Mouse (Mus musculus): Measurements from ENCODE around the gene Flt3l. TPM values are rescaled to one million over a fixed set of nuclear protein-coding genes. Genes with fewer than 3 reads are reported as not detected.

Gene Flt3l
- polyA plus RNA-seq, 1 experiment from 2014 or later, result 1.3 TPM

DNA sequence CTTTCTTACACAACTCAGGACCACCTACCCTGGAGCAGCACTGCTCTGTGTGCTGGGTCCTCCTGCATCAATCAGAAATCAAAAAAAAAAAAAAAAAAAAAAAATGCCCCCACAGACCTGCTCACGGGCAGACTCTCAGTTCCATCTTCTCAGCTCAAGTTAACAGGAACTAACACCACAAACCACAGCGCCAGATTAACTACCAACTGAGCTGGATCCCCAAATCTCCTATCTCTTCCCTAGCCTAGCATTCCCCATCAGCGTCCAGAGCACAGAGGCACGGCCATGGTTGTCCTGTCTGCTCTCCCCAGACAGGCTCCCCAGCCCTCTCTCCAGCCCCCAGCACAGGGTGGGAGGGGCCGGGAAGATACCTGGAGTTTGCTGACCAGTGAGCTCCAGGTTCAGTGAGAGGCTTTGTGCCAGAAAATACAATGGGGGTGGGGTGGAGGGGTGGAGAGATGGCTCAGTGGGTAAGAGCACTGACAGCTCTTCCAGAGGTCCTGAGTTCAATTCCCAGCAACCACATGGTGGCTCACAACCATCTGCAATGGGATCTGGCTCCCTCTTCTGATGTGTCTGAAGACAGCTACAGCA lies 29.1 kb downstream of the Flt3l start:
- no peaks in the 10 kb centered on the region for H3K36me3 ChIP-seq (ENCODE audit: control insufficient read depth, insufficient read depth, low read length)
- H3K9ac ChIP-seq (ENCODE audit: low read length), result no peak overlapping the region
- no peaks in the 10 kb centered on the region for H3K9me3 ChIP-seq (replicated peaks; ENCODE audit: control insufficient read depth, low read length)
- no peak for DNase-seq (ENCODE audit: low spot score)
- no peak overlapping the region for H3K27ac ChIP-seq (ENCODE audit: low read depth, low read length)
- H3K4me3 ChIP-seq (ENCODE audit: low read depth, low read length), result no peak overlapping the region
- H3K27me3 ChIP-seq (replicated peaks; ENCODE audit: control insufficient read depth, insufficient read depth, low read length), result no peaks in the 10 kb centered on the region
- H3K4me2 ChIP-seq (ENCODE audit: low read length), result no peak overlapping the region
- WGBS, result 52% methylated on average over 5 of the region's 5 CpGs
- ATAC-seq, result no peak
- no peaks in the 10 kb centered on the region for H3K4me1 ChIP-seq (ENCODE audit: control insufficient read depth, insufficient read depth, low read length)

DNA sequence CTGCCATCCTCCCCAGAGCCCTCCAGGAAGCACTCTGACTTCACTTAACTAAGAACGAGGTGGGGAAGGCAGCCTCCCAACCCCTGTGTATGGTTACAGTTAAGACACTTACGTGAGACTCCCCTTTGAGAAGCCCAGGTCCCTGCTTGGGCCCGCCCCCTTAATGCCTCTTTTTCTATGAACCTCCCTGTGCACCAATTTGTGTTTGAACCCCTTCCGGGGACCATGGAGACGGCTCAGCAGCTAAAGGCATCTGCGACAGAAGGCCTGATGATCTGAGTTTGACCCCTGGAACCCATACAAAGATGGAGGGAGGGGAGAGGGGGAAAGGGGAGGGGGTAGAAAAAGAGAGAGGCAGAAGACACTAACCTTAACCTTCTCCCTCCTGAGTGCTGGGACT lies 29.8 kb downstream of the Flt3l start:
- no peak overlapping the region for H3K4me2 ChIP-seq (ENCODE audit: low read length)
- no peaks in the 10 kb centered on the region for H3K9me3 ChIP-seq (replicated peaks; ENCODE audit: control insufficient read depth, low read length)
- WGBS, result 28% methylated on average over 6 of the region's 6 CpGs
- no peaks in the 10 kb centered on the region for H3K27me3 ChIP-seq (replicated peaks; ENCODE audit: control insufficient read depth, insufficient read depth, low read length)
- ATAC-seq (no peak), DNase-seq (ENCODE audit: low spot score) (no peak)
- no peak overlapping the region for H3K27ac ChIP-seq (ENCODE audit: low read depth, low read length)
- no peaks in the 10 kb centered on the region for H3K4me1 ChIP-seq (ENCODE audit: control insufficient read depth, insufficient read depth, low read length)
- no peak overlapping the region for H3K4me3 ChIP-seq (ENCODE audit: low read depth, low read length)
- H3K36me3 ChIP-seq (ENCODE audit: control insufficient read depth, insufficient read depth, low read length), result no peaks in the 10 kb centered on the region
- no peak overlapping the region for H3K9ac ChIP-seq (ENCODE audit: low read length)

DNA sequence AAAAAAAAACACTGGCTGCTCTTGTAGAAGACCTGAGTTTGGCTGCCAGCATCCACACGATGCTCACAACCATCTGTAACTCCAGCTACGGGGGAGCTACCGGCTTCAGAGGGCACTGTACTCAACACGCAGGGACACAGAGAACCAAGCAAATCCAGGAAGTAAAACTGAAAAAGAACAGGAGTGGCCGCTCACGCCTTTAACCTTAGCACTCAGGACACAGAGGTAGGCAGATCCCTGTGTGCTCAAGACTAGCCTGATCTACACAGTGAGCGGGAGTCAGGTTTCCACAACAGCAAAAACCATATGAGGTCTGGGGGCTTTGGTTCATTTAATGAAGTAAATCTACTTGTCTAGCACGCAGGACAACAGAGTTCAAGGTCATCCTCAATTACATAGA lies 30.7 kb downstream of the Flt3l start:
- DNase-seq (ENCODE audit: low spot score) (no peak), ATAC-seq (no peak)

DNA sequence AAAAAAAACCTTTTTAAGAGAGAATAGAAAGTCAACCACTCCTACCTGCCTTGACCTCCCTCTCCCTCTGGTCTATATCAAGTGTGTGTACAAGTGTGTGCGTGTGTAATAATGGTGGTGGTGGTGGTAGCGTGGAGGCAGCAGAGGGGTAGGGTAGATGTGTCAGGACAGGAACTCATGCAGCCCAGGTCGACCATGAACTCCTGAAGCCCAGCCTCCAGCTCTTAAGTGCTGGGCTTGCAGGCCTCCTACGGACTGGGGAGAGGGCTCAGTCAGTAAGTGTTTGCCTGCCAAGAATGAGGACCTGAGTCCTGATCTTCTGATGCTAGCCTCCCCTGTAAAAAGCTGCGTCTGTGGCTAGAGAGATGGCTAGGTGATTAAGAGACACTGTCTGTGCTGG lies 31.3 kb downstream of the Flt3l start:
- WGBS, result 84% methylated on average over 5 of the region's 5 CpGs
- Histone ChIP-seq H3K9ac (ENCODE audit: low read length) (no peak overlapping the region), H3K36me3 (ENCODE audit: control insufficient read depth, insufficient read depth, low read length) (no peaks in the 10 kb centered on the region), H3K27ac (ENCODE audit: low read depth, low read length) (no peak overlapping the region), H3K27me3 (replicated peaks; ENCODE audit: control insufficient read depth, insufficient read depth, low read length) (no peaks in the 10 kb centered on the region), H3K4me3 (ENCODE audit: low read depth, low read length) (no peak overlapping the region), H3K4me2 (ENCODE audit: low read length) (no peak overlapping the region), H3K4me1 (ENCODE audit: control insufficient read depth, insufficient read depth, low read length) (no peaks in the 10 kb centered on the region), H3K9me3 (replicated peaks; ENCODE audit: control insufficient read depth, low read length) (no peaks in the 10 kb centered on the region)
- ATAC-seq (no peak), DNase-seq (ENCODE audit: low spot score) (no peak)

More for the DNA sequence above, 30.7 kb downstream of the Flt3l start:
- H3K4me1 ChIP-seq (ENCODE audit: control insufficient read depth, insufficient read depth, low read length), result no peaks in the 10 kb centered on the region
- 81% methylated on average over 8 of the region's 8 CpGs for WGBS
- H3K4me2 ChIP-seq (ENCODE audit: low read length), result no peak overlapping the region
- no peak overlapping the region for H3K9ac ChIP-seq (ENCODE audit: low read length)
- no peaks in the 10 kb centered on the region for H3K36me3 ChIP-seq (ENCODE audit: control insufficient read depth, insufficient read depth, low read length)
- no peak overlapping the region for H3K4me3 ChIP-seq (ENCODE audit: low read depth, low read length)
- no peaks in the 10 kb centered on the region for H3K9me3 ChIP-seq (replicated peaks; ENCODE audit: control insufficient read depth, low read length)
- H3K27ac ChIP-seq (ENCODE audit: low read depth, low read length), result no peak overlapping the region
- no peaks in the 10 kb centered on the region for H3K27me3 ChIP-seq (replicated peaks; ENCODE audit: control insufficient read depth, insufficient read depth, low read length)

DNA sequence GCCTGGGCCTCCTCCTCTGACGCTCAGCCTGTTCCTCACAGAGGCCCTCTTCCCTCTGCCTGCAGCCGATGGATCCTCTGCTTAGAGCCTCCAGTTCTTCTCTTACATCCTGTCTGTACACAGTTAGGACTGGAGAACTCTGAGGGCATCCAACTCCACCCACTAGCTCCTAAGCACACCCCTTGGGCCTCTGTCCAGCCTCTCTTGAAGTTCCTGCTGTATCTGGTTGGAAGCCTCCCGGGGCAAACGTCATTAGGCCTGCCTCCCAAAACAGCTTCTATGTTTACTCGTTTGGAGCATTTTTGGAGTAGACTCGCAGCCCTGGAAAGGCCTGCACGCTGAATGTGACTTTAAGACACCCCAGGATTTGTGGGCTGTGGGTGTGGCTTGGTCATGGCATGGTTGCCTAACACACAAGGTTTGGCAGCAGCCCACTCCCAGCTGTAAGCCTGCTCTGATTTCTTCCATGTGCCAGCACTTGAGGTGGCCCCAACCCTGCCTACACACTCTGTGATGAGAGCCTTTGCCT lies 32.5 kb downstream of the Flt3l start, which contains the start of gene Fcgrt:
Gene Fcgrt, minus strand, starts transcription at position 200 of the 529 bp plus-strand sequence.
- no peak within 1 kb of the TSS for H3K4me2 ChIP-seq (ENCODE audit: low read length)
- H3K27ac ChIP-seq (ENCODE audit: low read depth, low read length), result no peak within 1 kb of the TSS

DNA sequence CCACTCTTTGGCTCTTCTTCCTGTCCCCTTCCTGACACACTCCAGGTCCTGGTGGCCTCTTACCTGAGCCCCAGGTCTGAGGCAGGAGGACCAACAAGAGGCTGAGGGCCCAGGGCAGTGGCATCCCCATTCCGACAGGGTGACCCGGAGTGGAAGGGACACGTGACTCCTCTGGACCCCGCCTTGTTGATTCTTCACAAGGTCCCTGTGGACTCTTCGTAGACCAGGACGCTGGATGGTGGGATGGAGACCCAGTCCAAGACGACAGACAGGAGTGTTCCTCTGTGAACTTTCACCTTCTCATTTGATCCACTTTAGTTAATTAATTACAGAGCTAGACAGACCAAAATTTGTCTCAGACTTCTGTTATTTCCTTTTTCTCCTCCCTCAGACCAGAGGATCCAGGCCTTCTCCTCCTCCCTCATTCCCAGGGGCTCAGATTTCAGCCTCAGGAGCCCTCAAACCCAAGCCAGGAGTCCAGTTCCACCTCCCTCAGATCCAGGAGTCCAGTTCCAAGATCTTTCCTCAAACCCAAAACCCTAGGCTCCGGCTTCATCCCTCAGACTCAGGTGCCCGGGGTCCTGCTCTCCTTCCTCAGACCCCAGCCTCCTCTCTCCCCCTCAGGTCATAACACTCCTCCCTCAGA lies 33.2 kb downstream of the Flt3l start:
- DNase-seq (ENCODE audit: low spot score) (no peak), ATAC-seq (no peak)
- Histone ChIP-seq H3K4me3 (ENCODE audit: low read depth, low read length) (no peak overlapping the region), H3K4me1 (ENCODE audit: control insufficient read depth, insufficient read depth, low read length) (no peaks in the 10 kb centered on the region), H3K27me3 (replicated peaks; ENCODE audit: control insufficient read depth, insufficient read depth, low read length) (no peaks in the 10 kb centered on the region), H3K27ac (ENCODE audit: low read depth, low read length) (no peak overlapping the region), H3K36me3 (ENCODE audit: control insufficient read depth, insufficient read depth, low read length) (no peaks in the 10 kb centered on the region), H3K9me3 (replicated peaks; ENCODE audit: control insufficient read depth, low read length) (no peaks in the 10 kb centered on the region), H3K4me2 (ENCODE audit: low read length) (no peak overlapping the region), H3K9ac (ENCODE audit: low read length) (no peak overlapping the region)
- WGBS, result 85% methylated on average over 9 of the region's 9 CpGs

More for the DNA sequence above, 32.5 kb downstream of the Flt3l start, which contains the start of gene Fcgrt:
- DNase-seq (ENCODE audit: low spot score) (no peak), ATAC-seq (no peak)
- Histone ChIP-seq H3K4me3 (ENCODE audit: low read depth, low read length) (no peak within 1 kb of the TSS), H3K9me3 (replicated peaks; ENCODE audit: control insufficient read depth, low read length) (no peaks in the 10 kb centered on the region), H3K4me1 (ENCODE audit: control insufficient read depth, insufficient read depth, low read length) (no peaks in the 10 kb centered on the region), H3K36me3 (ENCODE audit: control insufficient read depth, insufficient read depth, low read length) (no peaks in the 10 kb centered on the region), H3K27me3 (replicated peaks; ENCODE audit: control insufficient read depth, insufficient read depth, low read length) (no peaks in the 10 kb centered on the region), H3K9ac (ENCODE audit: low read length) (no peak within 1 kb of the TSS)
- 79% methylated on average over 7 of the region's 7 CpGs for WGBS

DNA sequence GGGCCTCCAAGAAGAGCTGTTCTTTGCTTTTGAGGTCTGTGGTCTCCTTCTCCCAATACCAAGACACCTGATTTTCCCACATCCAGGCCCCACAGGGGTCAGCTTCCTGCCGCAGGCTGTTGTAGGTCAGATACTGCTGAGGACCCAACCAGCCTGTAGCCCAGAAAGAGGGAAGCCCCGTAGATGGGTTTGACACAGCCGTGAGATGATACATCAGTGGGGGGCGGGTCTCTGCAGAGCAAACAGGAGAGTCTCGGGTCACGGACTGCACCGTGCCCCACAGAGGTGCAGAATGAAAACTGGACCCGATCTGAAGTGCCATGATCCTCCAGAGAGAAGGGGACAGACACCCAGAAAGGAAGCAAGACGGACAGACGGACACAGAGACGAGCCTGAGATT lies 33.8 kb downstream of the Flt3l start:
- WGBS, result 87% methylated on average over 11 of the region's 11 CpGs
- no peaks in the 10 kb centered on the region for H3K27me3 ChIP-seq (replicated peaks; ENCODE audit: control insufficient read depth, insufficient read depth, low read length)
- H3K4me3 ChIP-seq (ENCODE audit: low read depth, low read length), result no peak overlapping the region
- H3K9me3 ChIP-seq (replicated peaks; ENCODE audit: control insufficient read depth, low read length), result no peaks in the 10 kb centered on the region
- H3K9ac ChIP-seq (ENCODE audit: low read length), result no peak overlapping the region
- H3K36me3 ChIP-seq (ENCODE audit: control insufficient read depth, insufficient read depth, low read length), result no peaks in the 10 kb centered on the region
- no peak overlapping the region for H3K27ac ChIP-seq (ENCODE audit: low read depth, low read length)
- no peaks in the 10 kb centered on the region for H3K4me1 ChIP-seq (ENCODE audit: control insufficient read depth, insufficient read depth, low read length)
- ATAC-seq (no peak), DNase-seq (ENCODE audit: low spot score) (no peak)
- H3K4me2 ChIP-seq (ENCODE audit: low read length), result no peak overlapping the region

DNA sequence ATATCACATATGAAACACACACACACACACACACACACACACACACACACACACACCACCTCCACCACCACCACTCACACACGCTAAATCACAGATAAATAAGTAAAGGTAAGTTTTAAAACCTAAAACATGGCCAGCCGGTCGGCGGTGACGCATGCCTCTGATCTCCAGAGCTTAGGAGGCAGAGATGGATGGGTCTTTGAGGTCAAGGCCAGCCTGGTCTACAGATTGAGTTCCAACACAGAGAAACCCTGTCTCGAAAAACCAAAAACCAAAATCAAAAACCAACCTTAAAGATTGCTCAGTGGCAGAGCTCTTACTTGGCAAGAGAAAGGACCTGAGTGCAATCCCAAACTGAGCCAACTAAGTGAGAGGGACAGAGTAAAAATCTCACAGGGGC lies 36.2 kb downstream of the Flt3l start:
- Histone ChIP-seq H3K4me2 (ENCODE audit: low read length) (no peak overlapping the region), H3K36me3 (ENCODE audit: control insufficient read depth, insufficient read depth, low read length) (no peaks in the 10 kb centered on the region), H3K4me1 (ENCODE audit: control insufficient read depth, insufficient read depth, low read length) (no peaks in the 10 kb centered on the region), H3K4me3 (ENCODE audit: low read depth, low read length) (no peak overlapping the region), H3K27ac (ENCODE audit: low read depth, low read length) (no peak overlapping the region), H3K9ac (ENCODE audit: low read length) (no peak overlapping the region), H3K27me3 (replicated peaks; ENCODE audit: control insufficient read depth, insufficient read depth, low read length) (no peaks in the 10 kb centered on the region), H3K9me3 (replicated peaks; ENCODE audit: control insufficient read depth, low read length) (no peaks in the 10 kb centered on the region)
- WGBS, result 93% methylated on average over 6 of the region's 6 CpGs
- no peak for DNase-seq (ENCODE audit: low spot score)
- no peak for ATAC-seq

DNA sequence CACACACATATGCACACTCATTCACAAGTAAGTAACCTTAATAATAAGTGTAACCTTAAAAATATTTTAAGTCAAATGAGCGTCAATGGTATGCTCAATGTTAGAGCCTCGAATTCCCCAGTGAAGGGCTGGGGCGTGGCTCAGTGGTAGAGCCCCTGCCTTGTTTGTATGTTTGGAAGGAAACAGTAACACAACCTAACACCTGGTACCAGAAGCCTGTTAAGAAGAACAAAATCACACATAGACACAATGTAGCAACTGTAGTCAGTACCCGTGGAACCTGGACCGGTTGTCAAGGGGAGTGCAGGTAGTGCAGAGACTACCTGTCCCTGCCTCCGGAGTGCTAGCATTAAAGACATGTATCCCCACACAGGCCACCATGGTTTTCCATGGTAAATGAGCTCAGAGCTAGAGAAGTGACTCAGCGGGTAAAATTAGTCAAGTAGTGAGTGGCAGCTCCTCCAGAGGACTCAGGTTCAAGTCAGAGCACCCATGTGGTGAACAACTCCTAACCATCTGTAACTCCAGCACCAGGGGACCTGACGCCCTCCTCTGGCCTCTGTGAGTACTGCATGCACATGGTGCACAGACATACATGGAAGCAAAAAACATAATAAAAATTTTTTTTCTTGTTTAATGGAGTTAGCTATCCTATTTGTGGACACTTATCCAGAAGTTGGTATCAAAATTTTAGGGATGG lies 37.5 kb downstream of the Flt3l start:
- 91% methylated on average over 8 of the region's 8 CpGs for WGBS

More for the DNA sequence above, 37.5 kb downstream of the Flt3l start:
- no peaks in the 10 kb centered on the region for H3K9me3 ChIP-seq (replicated peaks; ENCODE audit: control insufficient read depth, low read length)
- H3K4me3 ChIP-seq (ENCODE audit: low read depth, low read length), result no peak overlapping the region
- no peak overlapping the region for H3K9ac ChIP-seq (ENCODE audit: low read length)
- H3K36me3 ChIP-seq (ENCODE audit: control insufficient read depth, insufficient read depth, low read length), result no peaks in the 10 kb centered on the region
- H3K27me3 ChIP-seq (replicated peaks; ENCODE audit: control insufficient read depth, insufficient read depth, low read length), result no peaks in the 10 kb centered on the region
- no peak overlapping the region for H3K4me2 ChIP-seq (ENCODE audit: low read length)
- ATAC-seq (no peak), DNase-seq (ENCODE audit: low spot score) (no peak)
- H3K27ac ChIP-seq (ENCODE audit: low read depth, low read length), result no peak overlapping the region
- no peaks in the 10 kb centered on the region for H3K4me1 ChIP-seq (ENCODE audit: control insufficient read depth, insufficient read depth, low read length)

Data from forebrain, embryonic 14.5 days (tissue).